8 mouse cellular contexts compared by ENCODE assay signal in the genomic region with DNA sequence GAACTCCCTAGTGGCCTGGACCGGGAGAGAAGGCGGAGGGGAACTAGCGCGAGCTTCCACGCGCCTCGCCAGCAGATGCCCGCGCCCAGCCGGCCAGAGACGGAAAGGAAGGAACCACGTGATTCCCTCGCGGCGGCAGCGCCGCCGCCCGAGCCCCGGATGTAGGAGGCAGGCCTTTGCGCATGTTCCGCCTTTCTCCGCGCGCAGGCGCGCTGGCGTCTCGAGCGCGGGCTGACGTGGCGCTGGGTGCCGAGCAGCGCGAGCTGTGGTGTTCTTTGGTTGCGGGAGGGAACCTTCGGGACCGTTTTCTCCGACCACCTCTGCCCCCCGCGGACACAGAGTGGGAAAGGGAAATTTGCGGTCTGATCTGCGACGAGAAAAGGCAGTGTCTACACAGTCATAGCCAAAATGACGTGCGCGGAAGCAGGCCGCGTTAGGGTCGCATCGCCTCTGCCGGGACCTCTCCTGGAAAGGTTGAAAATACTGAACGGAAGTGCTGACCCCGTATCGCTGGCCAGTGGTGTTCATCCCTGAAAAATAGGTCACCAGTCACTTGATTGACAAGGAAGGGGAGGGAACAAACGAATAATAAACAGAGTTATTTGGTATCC. TPM values are rescaled to one million over a fixed set of nuclear protein-coding genes. Genes with fewer than 3 reads are reported as not detected.
A peak's percentile ranks its signal among the peaks of the same experiment; 100 is the strongest.
DNase-seq lines count a peak whose midpoint lies in the region; ATAC-seq lines count a peak whose summit lies in the region.

TSS of gene Eif3a (minus strand) at position 108 of the 611 bp plus-strand sequence.

- H3K9me3 ChIP-seq in hindbrain, embryonic 11.5 days (ENCODE audit: control insufficient read depth, low read length), result no peaks in the 10 kb centered on the region

- no peaks in the 10 kb centered on the region; the same call in 1 of the 2 replicates for H3K4me1 ChIP-seq in hindbrain, embryonic 11.5 days (replicated peaks; ENCODE audit: control insufficient read depth, insufficient read depth, low read length)

- peak within 1 kb of the TSS; percentile 91 for H3K27ac ChIP-seq in hindbrain, embryonic 11.5 days (ENCODE audit: low read depth, low read length)

- DNase-seq in MN1 (ENCODE audit: low spot score), result peak; percentile 98
- peak; percentile 95 for DNase-seq in cerebellum, adult 9-10 months
- peak; percentile 87 to 95 for DNase-seq in frontal cortex, adult 2 months (ENCODE audit: extremely low spot score in 1 of 2, low spot score in 1 of 2)
- DNase-seq in hindbrain, embryonic 11.5 days (ENCODE audit: low spot score), result peak; percentile 97
- DNase-seq in layer of hippocampus, postnatal 10 days (ENCODE audit: low spot score in 2 of 2), result peak; percentile 93 to 96
- DNase-seq in lung, postnatal 10 days, result peak; percentile 96
- DNase-seq in ovary, postnatal 36 days (ENCODE audit: low spot score), result peak; percentile 95
- DNase-seq in thymus, postnatal 25 days, result peak; percentile 94

- peak; percentile 97 for ATAC-seq in hindbrain, embryonic 11.5 days (ENCODE audit: low FRiP score)

- peak within 1 kb of the TSS; percentile 63 for H3K4me2 ChIP-seq in hindbrain, embryonic 11.5 days (replicated peaks; ENCODE audit: low read depth, low read length)

- WGBS in hindbrain, embryonic 11.5 days, result under 1% methylated on average over 57 of the region's 57 CpGs

- H3K9ac ChIP-seq in hindbrain, embryonic 11.5 days (ENCODE audit: low read depth, low read length), result peak within 1 kb of the TSS; percentile 99

- peak within 1 kb of the TSS; percentile 99 for H3K4me3 ChIP-seq in hindbrain, embryonic 11.5 days (ENCODE audit: low read depth, low read length)

- H3K36me3 ChIP-seq in hindbrain, embryonic 11.5 days (ENCODE audit: control insufficient read depth, insufficient read depth, low read length), result no peaks in the 10 kb centered on the region

- no peaks in the 10 kb centered on the region for H3K27me3 ChIP-seq in hindbrain, embryonic 11.5 days (ENCODE audit: control insufficient read depth, insufficient read depth, low read length)

RNA-seq across cellular contexts. Expression of gene Eif3a, which starts in this region (rescaled TPM):
- 71.4 and 76.3 TPM in 2 replicates for polyA plus RNA-seq in frontal cortex, adult 2 months (2012; rRNA removed)
- 169 and 184 TPM in 2 replicates for polyA plus RNA-seq in hindbrain, embryonic 11.5 days (2014; fragmentation: Nextera tagmentation; extraction: Ambion mirVana)
- 100 to 1,000 TPM; 137 to 143 TPM for total RNA-seq in layer of hippocampus, postnatal 10 days (2021)

Comparison
In these comparisons a context has a peak if more than half of its experiments do, and no peak if none do; other contexts are left out.
1. Peak in every context shown above with its lines: DNase-seq, ATAC-seq, H3K4me3 ChIP-seq and H3K27ac ChIP-seq.